Mouse (Mus musculus): Measurements from ENCODE around the gene Tuba8. TPM values are rescaled to one million over a fixed set of nuclear protein-coding genes. Genes with fewer than 3 reads are reported as not detected.

The Tuba8 gene
- polyA plus RNA-seq, 1 experiment from 2014 or later, result 0.29 TPM

- Histone ChIP-seq H3K4me2 (no peak overlapping the region), H3K4me3 (replicated peaks) (no peak overlapping the region), H3K36me3 (no peaks in the 10 kb centered on the region), H3K9me3 (no peaks in the 10 kb centered on the region), H3K4me1 (replicated peaks) (no peaks in the 10 kb centered on the region), H3K27ac (no peak overlapping the region), H3K27me3 (no peaks in the 10 kb centered on the region), H3K9ac (replicated peaks) (no peak overlapping the region)
- 89% methylated on average over 2 of the region's 2 CpGs for WGBS
- ATAC-seq (ENCODE audit: insufficient number of reproducible peaks, insufficient read depth, low FRiP score, low TSS enrichment, low read depth), result no peak
These were observed 25.9 kb downstream of the Tuba8 start for GRCm38 (mm10) chr6:121236386-121236785.

DNA sequence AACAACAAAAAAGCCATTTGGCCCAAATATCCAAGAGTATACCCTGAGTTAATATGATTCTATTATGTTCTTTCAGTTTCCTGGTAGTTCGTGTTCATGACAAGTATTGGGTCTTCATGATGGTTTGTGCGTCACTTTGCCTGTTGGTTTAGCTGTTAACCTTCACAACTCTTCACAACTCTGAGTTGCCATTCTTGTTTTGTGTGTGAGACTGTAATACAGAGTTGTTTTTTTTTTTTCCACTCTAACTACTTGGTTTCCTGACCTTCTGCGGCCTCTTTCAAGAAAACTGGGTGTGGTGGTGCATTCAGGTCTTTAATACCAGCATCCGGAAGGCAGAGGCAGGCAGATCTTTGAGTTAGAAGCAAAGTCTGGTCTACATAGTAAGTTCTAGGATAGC, 27.7 kb downstream of the Tuba8 start:
- no peaks in the 10 kb centered on the region for H3K4me1 ChIP-seq (replicated peaks)
- no peak overlapping the region for H3K4me3 ChIP-seq (replicated peaks)
- ATAC-seq (ENCODE audit: insufficient number of reproducible peaks, insufficient read depth, low FRiP score, low TSS enrichment, low read depth), result no peak
- H3K9me3 ChIP-seq, result no peaks in the 10 kb centered on the region
- no peak overlapping the region for H3K4me2 ChIP-seq
- WGBS, result 95% methylated on average over 4 of the region's 4 CpGs
- peaks cover 6% of the 10 kb centered on the region; the same call in 1 of the 2 replicates for H3K27me3 ChIP-seq
- no peak overlapping the region for H3K27ac ChIP-seq
- H3K36me3 ChIP-seq, result no peaks in the 10 kb centered on the region
- H3K9ac ChIP-seq (replicated peaks), result no peak overlapping the region

DNA sequence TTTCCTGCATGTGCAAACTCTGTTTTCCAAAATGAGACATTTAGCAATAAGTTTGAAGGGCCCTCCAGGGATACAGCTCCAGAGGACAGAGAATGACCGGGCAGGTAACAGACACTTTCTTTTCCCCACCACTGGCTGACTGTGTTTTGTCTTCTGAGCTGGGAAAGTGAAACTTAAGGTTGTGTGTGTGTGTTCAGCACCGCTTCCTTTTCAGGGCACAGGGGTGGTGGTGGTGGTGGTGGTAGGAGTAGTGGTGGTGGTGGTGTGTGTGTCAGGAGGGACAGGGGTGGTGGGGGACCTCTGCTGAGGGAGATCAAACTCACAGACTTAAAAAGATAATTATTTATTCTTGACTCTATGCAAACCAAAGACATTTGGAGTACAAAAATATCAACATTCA, 31.3 kb downstream of the Tuba8 start:
- Histone ChIP-seq H3K4me1 (replicated peaks) (no peaks in the 10 kb centered on the region), H3K9me3 (no peaks in the 10 kb centered on the region), H3K27me3 (peaks cover 18% of the 10 kb centered on the region), H3K9ac (replicated peaks) (no peak overlapping the region), H3K27ac (no peak overlapping the region), H3K4me2 (no peak overlapping the region), H3K4me3 (replicated peaks) (no peak overlapping the region), H3K36me3 (no peaks in the 10 kb centered on the region)
- no peak for ATAC-seq (ENCODE audit: insufficient number of reproducible peaks, insufficient read depth, low FRiP score, low TSS enrichment, low read depth)
- 76% methylated on average over 2 of the region's 2 CpGs for WGBS

GRCm38 (mm10) chr6:121243161-121243560, 32.7 kb downstream of the Tuba8 start:
- ATAC-seq (ENCODE audit: insufficient number of reproducible peaks, insufficient read depth, low FRiP score, low TSS enrichment, low read depth), result no peak
- 47% methylated on average over 10 of the region's 10 CpGs for WGBS
- H3K4me2 ChIP-seq, result no peak overlapping the region
- no peaks in the 10 kb centered on the region for H3K9me3 ChIP-seq
- H3K9ac ChIP-seq (replicated peaks), result no peak overlapping the region
- H3K27me3 ChIP-seq, result peaks cover 29% of the 10 kb centered on the region
- no peaks in the 10 kb centered on the region for H3K36me3 ChIP-seq
- no peaks in the 10 kb centered on the region for H3K4me1 ChIP-seq (replicated peaks)
- H3K4me3 ChIP-seq (replicated peaks), result no peak overlapping the region
- no peak overlapping the region for H3K27ac ChIP-seq

DNA sequence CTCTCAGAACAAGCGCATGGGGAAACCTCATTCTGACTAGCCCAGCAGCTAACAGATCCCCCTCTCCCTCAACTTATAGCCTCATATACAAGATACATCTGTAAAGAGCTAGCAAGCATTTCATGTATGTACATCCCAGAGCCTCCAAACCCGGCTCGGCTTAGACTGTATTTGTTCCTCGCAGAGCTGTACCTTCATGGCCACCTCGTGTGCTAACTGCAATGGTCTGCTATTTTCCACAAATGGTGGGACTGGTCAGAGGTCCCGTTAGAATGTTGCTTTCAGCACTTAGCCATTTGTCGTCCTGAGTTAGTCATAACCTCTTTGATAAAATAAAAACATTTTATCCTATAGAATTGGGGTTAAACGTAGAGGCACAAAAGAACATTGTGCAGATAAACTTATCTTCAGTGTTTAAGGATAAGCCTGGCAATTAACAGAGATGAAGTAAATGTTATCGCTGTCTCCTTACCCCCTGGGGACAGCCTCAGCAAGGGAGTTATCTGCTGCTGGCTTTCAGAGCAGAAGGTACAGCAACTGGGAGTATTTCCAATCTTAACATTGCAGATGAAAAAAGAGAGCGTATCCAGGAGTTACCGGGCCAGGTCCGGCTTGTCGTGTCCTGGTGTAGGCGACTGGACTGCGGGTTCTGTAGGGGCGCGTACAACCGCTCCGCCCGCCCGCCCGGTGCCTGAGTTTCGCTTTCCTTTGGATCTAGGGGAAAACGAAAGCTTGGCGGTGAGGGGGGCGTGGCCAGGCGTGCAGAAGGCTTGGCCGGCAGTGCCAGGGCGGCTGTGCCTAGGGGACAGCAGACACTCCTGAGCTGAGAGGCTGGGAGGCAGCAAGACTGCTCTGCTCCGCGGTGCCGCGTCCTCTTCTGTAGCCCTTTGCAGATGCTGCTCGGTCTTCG, 34.9 kb downstream of the Tuba8 start, which contains the start of gene Usp18:
Gene Usp18, plus strand, starts transcription at position 780 of the 910 bp plus-strand sequence.
- peak; percentile 86 for ATAC-seq (ENCODE audit: insufficient number of reproducible peaks, insufficient read depth, low FRiP score, low TSS enrichment, low read depth)
- H3K27ac ChIP-seq, result no peak within 1 kb of the TSS
- peak within 1 kb of the TSS; percentile 51 for H3K9ac ChIP-seq (replicated peaks)
- H3K36me3 ChIP-seq, result no peaks in the 10 kb centered on the region
- H3K4me2 ChIP-seq, result peak within 1 kb of the TSS; percentile 71
- H3K9me3 ChIP-seq, result no peaks in the 10 kb centered on the region
- 9% methylated on average over 35 of the region's 35 CpGs for WGBS
- H3K4me3 ChIP-seq (replicated peaks), result peak within 1 kb of the TSS; percentile 49
- H3K4me1 ChIP-seq (replicated peaks), result no peaks in the 10 kb centered on the region
- H3K27me3 ChIP-seq, result peaks cover 29% of the 10 kb centered on the region

GRCm38 (mm10) chr6:121246037-121246361, 35.5 kb downstream of the Tuba8 start:
- H3K4me1 ChIP-seq (replicated peaks), result no peaks in the 10 kb centered on the region
- peak; percentile 27; the same call in 1 of the 2 replicates for ATAC-seq (ENCODE audit: insufficient number of reproducible peaks, insufficient read depth, low FRiP score, low TSS enrichment, low read depth)
- 18% methylated on average over 4 of the region's 4 CpGs for WGBS
- peak overlapping the region; percentile 51 for H3K9ac ChIP-seq (replicated peaks)
- no peaks in the 10 kb centered on the region for H3K36me3 ChIP-seq
- no peak overlapping the region for H3K27ac ChIP-seq
- H3K4me2 ChIP-seq, result peak overlapping the region; percentile 71
- H3K27me3 ChIP-seq, result peaks cover 29% of the 10 kb centered on the region
- H3K9me3 ChIP-seq, result no peaks in the 10 kb centered on the region
- peak overlapping the region; percentile 49 for H3K4me3 ChIP-seq (replicated peaks)

GRCm38 (mm10) chr6:121250406-121250805, 39.9 kb downstream of the Tuba8 start:
- Histone ChIP-seq H3K4me3 (replicated peaks) (no peak overlapping the region), H3K9me3 (no peaks in the 10 kb centered on the region), H3K27ac (no peak overlapping the region), H3K4me1 (replicated peaks) (no peaks in the 10 kb centered on the region), H3K27me3 (peaks cover 12% of the 10 kb centered on the region; the same call in 1 of the 2 replicates), H3K9ac (replicated peaks) (no peak overlapping the region), H3K36me3 (no peaks in the 10 kb centered on the region), H3K4me2 (no peak overlapping the region)
- no peak for ATAC-seq (ENCODE audit: insufficient number of reproducible peaks, insufficient read depth, low FRiP score, low TSS enrichment, low read depth)
- WGBS, result 65% methylated on average over 1 of the region's 1 CpGs

DNA sequence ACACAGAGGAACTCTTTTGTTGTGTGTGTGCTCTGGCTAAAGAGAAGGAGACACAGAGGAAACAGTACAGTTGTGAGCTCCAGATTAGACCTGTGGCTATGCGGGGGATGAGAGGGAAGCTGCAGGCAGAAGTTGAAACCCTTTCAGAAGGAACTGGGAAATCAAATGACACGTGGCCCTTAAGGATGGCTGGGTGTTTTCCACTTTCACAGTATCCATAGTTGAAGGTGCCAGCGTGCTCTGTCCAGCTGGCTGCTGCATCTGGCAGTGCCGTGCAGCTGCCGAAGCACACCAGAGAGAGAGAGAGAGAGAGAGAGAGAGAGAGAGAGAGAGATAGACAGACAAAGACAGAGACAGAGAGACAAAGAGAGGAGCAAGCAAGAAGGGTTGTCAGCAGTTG, 40.8 kb downstream of the Tuba8 start:
- Histone ChIP-seq H3K4me3 (replicated peaks) (no peak overlapping the region), H3K27ac (no peak overlapping the region), H3K27me3 (peaks cover 12% of the 10 kb centered on the region; the same call in 1 of the 2 replicates), H3K4me1 (replicated peaks) (no peaks in the 10 kb centered on the region), H3K36me3 (no peaks in the 10 kb centered on the region), H3K9me3 (no peaks in the 10 kb centered on the region), H3K4me2 (no peak overlapping the region), H3K9ac (replicated peaks) (no peak overlapping the region)
- WGBS, result 75% methylated on average over 5 of the region's 5 CpGs
- ATAC-seq (ENCODE audit: insufficient number of reproducible peaks, insufficient read depth, low FRiP score, low TSS enrichment, low read depth), result no peak

DNA sequence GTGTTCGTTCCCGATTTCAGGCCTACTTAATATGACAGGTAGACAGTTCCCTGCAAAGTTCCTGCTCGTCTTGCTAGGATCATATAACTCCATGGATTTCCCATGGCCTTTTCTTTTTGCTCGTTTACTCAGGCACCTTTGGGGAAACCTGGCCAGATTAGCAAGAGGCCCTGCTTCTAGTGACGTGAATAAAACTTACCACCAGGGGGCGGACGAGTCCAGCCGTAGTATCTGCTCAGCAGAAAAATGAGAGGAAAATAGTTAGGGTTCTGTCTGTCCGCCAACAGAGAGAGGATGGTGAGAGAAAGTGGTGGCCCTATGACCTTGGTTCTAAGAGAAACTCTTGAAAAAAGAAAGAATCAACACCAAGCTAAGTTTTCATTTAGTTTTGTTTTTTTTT, 50.1 kb downstream of the Tuba8 start:
- WGBS, result 35% methylated on average over 9 of the region's 9 CpGs
- Histone ChIP-seq H3K4me3 (replicated peaks) (no peak overlapping the region), H3K27ac (no peak overlapping the region), H3K9ac (replicated peaks) (no peak overlapping the region), H3K36me3 (no peaks in the 10 kb centered on the region), H3K27me3 (no peaks in the 10 kb centered on the region), H3K4me1 (replicated peaks) (no peaks in the 10 kb centered on the region), H3K4me2 (no peak overlapping the region), H3K9me3 (peaks cover 5% of the 10 kb centered on the region)
- ATAC-seq (ENCODE audit: insufficient number of reproducible peaks, insufficient read depth, low FRiP score, low TSS enrichment, low read depth), result no peak

DNA sequence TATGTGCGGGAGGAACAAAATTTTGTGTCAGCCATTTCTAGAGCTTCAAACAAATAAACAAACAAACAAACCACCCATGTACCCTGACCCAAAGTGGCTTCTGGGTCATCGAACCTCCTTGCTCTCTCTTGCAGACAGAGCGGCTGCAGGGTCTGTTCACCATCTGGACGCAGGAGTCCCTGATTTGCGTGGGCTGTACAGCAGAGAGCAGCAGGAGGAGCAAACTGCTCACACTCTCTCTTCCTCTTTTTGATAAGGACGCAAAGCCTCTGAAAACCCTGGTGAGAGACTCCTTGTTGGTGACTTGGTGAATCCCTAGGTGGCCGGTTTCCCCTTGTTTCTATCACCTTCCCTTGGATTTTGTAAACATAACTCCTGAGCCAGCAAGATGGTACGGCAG, 50.7 kb downstream of the Tuba8 start:
- peaks cover 5% of the 10 kb centered on the region for H3K9me3 ChIP-seq
- H3K4me1 ChIP-seq (replicated peaks), result no peaks in the 10 kb centered on the region
- H3K9ac ChIP-seq (replicated peaks), result no peak overlapping the region
- no peaks in the 10 kb centered on the region for H3K36me3 ChIP-seq
- 81% methylated on average over 8 of the region's 8 CpGs for WGBS
- no peaks in the 10 kb centered on the region for H3K27me3 ChIP-seq
- H3K27ac ChIP-seq, result no peak overlapping the region
- H3K4me2 ChIP-seq, result no peak overlapping the region
- no peak for ATAC-seq (ENCODE audit: insufficient number of reproducible peaks, insufficient read depth, low FRiP score, low TSS enrichment, low read depth)
- H3K4me3 ChIP-seq (replicated peaks), result no peak overlapping the region

DNA sequence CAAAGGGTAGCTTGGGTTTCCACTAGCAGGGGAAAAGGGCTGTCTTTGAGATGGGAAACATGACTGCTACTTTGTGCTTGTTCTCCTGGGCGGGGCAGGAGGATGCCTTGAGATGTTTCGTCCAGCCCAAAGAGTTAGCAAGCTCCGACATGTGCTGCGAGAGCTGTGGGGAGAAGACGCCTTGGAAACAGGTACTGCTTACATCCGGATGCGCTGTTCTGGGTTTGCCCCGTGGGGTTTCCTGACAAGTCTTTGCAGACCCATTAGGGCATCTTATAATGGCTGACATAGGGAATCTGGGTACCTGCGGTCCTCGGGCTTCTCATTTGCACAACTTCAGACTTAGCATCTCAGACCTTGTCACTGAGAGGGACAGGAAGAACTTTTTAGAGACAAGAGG, 51.5 kb downstream of the Tuba8 start:
- Histone ChIP-seq H3K27ac (no peak overlapping the region), H3K4me2 (no peak overlapping the region), H3K36me3 (no peaks in the 10 kb centered on the region), H3K4me1 (replicated peaks) (no peaks in the 10 kb centered on the region), H3K9me3 (peaks cover 5% of the 10 kb centered on the region), H3K27me3 (no peaks in the 10 kb centered on the region), H3K9ac (replicated peaks) (no peak overlapping the region), H3K4me3 (replicated peaks) (no peak overlapping the region)
- 87% methylated on average over 10 of the region's 10 CpGs for WGBS
- ATAC-seq (ENCODE audit: insufficient number of reproducible peaks, insufficient read depth, low FRiP score, low TSS enrichment, low read depth), result no peak

DNA sequence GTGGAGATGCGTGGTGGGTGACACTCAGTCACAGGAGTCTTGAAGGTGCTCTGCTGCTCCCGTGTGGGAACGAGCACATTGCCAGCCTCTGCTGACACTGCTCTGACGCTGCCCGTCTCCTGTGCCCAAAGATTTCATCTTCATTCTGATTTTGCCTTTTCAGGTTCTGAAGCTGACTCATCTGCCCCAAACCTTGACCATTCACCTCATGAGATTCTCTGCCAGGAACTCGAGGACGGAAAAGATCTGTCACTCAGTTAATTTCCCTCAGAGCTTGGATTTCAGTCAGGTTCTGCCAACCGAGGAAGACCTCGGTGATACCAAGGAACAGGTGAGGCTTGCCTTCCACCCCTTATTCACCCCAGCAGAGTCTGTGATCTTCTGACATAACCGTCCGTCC, 52.0 kb downstream of the Tuba8 start:
- H3K4me3 ChIP-seq (replicated peaks), result no peak overlapping the region
- H3K9me3 ChIP-seq, result peaks cover 3% of the 10 kb centered on the region
- no peaks in the 10 kb centered on the region for H3K27me3 ChIP-seq
- H3K4me2 ChIP-seq, result no peak overlapping the region
- no peaks in the 10 kb centered on the region for H3K36me3 ChIP-seq
- 88% methylated on average over 11 of the region's 11 CpGs for WGBS
- no peaks in the 10 kb centered on the region for H3K4me1 ChIP-seq (replicated peaks)
- H3K27ac ChIP-seq, result no peak overlapping the region
- ATAC-seq (ENCODE audit: insufficient number of reproducible peaks, insufficient read depth, low FRiP score, low TSS enrichment, low read depth), result no peak
- H3K9ac ChIP-seq (replicated peaks), result no peak overlapping the region

Data from limb, embryonic 12.5 days (tissue).